Mouse (Mus musculus): ENCODE measurements at regions not wholly inside any gene's neighbourhood (a gene's known extent, or its start where the extent isn't known, plus 50 kb on each side); places are given as distances from the start of the nearest gene placed in this dataset.

DNA sequence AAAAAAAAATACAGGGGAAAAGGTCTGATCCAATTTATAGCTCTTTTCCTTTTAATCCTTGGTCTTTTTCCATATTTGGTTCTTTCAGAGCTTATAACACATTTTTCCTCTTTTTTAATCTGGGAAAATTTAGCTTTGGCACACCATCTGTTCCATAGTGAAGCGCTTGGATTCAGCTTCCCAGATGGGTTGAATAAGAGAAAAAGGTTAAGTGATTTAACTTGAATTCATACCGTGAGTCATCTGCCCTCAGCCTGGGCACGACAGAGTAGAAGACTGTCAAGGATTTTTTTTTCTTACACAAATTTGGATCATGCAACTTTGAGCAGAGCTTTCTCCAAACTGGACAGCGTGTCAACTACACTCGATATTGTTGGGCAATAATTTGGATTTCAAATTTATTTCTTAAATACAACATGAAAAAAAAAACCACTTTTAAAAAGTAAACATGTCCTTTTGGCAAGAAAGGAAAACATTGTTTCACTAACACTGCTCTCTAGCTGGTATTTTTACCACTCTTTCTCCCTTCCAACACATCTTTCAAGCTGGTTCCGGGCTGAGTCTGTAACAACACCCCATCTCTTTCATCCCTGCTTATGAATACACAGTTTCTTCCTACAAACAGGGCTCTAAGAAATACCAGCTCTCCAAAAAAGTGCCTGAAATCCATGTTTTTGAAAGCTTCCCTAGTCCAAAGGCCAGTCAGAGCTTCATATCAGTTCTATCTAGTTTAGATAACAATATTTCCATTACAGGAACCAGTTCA, 177.8 kb downstream of the Spry2 start:
- DNase-seq (ENCODE audit: low spot score in 2 of 2), result peak in 1 of 2 experiments; percentile 47

DNA sequence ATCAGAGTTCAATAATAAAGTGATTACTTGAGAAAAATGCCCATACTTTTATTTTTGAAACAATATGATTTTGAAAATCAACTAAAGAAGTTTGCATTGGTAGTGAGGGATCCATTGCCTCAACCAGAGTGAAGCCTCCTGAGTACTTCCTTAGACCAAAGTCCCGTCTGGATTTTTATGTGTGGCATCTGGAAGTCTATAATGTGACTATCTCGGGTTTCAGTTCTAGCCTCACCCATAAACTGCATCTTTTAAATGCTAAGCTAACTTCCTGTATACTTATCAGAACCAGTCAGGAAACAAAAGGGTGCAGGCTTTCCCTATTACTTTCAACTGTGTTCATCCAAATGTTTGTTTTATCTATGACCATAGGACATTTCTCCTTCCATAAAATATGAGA, 178.8 kb downstream of the Spry2 start:
- no peak for DNase-seq (ENCODE audit: low spot score in 2 of 2)

DNA sequence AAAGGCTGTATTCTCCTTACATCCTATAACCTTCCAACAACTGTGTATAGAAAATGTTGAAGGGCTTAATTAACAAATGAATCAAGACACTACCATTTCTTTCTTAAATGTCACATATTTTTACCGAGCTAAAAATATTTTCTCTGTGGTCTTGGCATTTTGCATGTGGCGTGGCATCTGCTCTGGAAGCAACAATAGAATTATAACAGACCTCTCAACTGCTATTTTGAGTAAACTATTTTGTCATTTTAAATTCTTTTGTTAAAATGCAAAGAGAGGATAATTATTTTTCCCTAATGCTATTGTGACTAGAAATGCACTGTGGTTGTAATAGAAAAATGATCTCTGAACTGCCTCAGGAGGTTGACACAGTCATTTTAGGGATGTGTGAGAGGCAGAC, 187.9 kb downstream of the Spry2 start:
- no peak for DNase-seq (ENCODE audit: low spot score in 2 of 2)

DNA sequence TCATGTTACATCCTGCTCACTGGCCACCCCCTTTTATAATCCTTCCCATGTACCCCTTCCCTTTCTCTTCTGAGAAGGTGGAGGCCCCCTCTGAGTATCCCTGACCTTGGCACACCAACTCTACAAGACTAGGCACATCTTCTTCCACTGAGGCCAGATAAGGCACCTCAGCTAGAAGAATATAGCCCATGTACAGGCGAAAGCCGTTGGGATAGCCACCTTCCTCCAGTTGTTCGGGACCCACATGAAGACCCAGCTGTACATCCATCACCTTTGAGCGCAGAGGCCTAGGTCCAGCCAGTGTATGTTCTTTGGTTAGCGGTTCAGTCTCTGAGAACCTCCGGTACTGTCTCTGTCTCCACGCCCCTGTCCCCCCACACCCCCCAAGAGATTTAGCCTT, 189.9 kb downstream of the Spry2 start:
- DNase-seq (ENCODE audit: low spot score in 2 of 2), result no peak

DNA sequence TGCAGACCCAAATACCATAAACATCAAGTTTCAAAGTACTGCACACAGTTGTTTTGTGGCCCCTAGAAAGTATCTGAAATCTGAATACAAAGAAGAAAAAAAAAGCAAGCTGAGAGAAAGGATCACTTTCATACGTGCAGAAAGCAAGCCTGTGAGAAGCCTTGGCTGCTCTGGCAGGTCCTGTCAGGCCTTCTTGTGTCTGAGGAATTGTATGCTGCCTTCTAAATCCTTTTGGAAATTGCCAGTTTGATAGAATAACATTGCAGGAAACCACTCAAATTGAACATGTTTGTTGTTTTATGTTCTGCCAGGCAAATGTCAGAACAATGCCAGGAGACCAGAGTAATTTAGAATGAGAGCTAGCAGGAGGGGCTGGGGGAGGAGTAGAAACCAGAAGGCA, 198.0 kb downstream of the Spry2 start:
- no peak for DNase-seq (ENCODE audit: low spot score in 2 of 2)

DNA sequence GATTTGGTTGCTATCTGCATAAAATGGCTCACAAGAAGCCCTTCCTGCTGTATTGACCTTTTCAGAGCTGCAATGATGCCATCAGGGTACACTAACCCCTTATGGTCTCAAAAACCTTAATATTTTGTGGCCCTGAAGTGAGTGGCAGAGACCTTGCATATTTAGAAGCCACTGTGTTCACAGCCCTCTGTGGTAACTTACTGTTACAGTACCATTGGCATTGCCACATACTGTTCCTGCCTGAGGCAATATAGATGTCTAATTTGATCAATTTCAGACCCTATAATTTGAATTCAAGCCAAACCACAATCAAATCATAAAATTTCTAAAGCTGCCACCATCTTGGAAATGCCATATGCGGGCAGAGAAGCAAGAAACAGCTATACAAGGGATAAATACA, 198.5 kb downstream of the Spry2 start:
- no peak for DNase-seq (ENCODE audit: low spot score in 2 of 2)

DNA sequence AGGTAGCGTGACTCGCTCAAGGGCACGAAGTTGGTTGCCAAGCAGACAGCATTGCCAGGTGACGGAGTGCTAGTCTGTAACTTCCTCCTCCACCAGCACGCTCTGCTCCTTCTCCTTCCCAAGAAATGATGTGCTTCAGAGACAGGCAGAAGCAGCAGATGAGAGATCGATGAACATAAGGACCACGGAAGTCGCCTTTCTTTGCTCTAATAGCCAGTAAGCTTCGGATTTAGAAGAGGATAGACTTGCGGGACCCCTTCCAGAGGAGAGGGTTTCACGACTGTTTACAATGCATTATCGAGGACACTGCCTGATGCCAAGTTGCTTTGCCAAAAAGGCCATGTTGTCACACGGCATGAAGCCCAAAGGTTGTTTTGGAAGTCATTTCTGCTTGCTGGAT, 199.2 kb downstream of the Spry2 start:
- DNase-seq (ENCODE audit: low spot score in 2 of 2), result no peak

DNA sequence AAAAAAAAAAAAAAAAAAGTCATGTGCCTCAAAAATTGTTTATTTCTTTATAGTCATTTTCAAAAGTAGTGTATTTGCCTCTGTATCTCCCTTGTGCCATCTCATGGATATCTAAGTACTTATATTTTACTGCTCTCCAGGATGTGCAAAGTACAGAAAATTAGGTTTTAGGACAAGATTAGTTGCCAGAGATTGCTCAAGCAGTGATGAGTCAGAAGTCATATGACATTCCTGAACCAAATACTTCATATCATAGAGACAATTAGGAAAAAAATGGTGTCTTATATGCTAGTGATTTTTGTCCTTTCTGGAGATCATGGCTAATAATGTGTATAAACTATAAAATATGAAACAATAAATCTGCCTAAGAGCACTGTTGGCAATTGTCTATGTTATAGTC, 201.7 kb downstream of the Spry2 start:
- DNase-seq (ENCODE audit: low spot score in 2 of 2), result no peak

DNA sequence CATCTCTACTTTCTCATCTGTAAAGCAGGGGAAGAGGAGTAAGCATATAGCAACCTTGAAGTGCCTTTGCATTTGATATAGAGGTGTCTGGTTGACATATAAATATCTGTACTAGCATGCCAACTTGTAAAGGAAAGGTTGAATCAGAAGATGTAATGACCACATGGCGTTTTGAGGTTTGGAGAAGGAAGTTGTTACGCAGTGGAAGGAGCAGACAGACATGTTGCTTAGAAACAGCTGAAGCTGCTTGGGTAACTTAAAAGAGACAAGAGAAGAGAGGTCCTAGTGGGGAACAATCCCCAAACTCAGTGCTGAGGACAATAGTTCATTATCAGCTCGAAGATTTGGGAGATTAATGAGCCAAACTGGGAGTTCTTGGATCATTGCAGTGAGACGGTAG, 202.9 kb downstream of the Spry2 start:
- DNase-seq (ENCODE audit: low spot score in 2 of 2), result no peak

DNA sequence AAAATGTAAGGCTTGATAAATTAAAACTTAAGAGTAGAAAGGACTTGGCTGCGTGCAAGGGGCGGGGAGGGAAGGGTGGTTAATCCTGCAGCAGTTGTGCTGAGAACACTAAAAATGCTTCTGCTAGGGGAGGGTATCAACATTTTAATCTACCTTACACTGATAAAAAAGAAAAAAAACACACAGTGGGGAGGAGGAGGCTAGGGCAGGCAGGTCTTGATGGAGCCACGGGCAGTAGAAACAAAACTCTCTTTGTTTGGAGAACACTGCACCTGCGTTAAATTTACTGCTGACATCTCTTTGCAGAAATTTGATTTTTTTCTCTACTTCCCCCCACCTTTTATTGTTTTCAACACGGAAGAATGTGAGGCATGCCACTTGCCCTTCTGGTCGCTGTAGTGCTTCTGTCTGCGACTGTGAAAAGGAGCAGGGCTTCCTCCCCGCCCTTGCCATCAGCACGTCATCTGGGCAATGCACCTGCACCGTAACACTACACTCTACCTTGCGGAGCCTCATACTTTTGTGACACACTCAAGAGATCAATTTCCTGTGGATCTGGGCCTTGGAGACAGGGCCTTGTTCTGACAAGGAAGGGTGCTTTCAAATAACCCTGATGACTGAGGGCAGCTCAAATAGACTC, 211.7 kb downstream of the Spry2 start:
- DNase-seq (ENCODE audit: low spot score in 2 of 2), result no peak

DNA sequence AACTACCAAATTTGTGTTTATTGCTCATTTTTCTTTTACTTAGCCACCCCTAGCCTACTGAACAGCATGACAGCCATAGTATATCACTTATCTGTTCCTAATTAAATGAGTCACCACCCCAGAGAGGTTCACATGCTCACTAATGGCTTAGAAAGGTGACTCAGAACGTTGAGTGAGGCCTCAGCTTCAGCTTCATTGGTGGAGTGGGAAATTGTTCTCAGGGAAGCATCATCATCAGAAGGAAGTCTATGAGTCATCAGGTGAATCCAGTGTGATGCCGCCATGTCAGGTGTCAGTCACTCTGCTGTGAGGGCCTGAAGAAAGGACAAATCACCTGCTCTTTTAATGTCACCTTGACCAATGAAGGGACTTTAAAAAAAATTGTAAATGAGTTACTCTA, 212.3 kb downstream of the Spry2 start:
- DNase-seq (ENCODE audit: low spot score in 2 of 2), result no peak

DNA sequence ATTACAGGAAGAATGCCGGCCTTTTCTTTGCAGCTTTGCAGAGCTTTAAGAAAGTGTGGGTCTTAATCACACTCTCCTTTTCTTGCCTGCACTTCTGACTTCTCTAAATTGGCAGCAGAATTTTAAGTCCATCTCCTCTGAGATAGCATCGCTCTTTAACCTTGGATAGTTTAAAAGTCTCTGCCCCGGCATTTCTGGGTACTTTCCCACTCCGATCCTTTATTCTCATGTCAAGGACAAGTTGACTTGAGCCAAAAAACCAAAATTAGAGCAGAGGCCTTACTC, 220.0 kb downstream of the Spry2 start:
- DNase-seq (ENCODE audit: low spot score in 2 of 2), result no peak

DNA sequence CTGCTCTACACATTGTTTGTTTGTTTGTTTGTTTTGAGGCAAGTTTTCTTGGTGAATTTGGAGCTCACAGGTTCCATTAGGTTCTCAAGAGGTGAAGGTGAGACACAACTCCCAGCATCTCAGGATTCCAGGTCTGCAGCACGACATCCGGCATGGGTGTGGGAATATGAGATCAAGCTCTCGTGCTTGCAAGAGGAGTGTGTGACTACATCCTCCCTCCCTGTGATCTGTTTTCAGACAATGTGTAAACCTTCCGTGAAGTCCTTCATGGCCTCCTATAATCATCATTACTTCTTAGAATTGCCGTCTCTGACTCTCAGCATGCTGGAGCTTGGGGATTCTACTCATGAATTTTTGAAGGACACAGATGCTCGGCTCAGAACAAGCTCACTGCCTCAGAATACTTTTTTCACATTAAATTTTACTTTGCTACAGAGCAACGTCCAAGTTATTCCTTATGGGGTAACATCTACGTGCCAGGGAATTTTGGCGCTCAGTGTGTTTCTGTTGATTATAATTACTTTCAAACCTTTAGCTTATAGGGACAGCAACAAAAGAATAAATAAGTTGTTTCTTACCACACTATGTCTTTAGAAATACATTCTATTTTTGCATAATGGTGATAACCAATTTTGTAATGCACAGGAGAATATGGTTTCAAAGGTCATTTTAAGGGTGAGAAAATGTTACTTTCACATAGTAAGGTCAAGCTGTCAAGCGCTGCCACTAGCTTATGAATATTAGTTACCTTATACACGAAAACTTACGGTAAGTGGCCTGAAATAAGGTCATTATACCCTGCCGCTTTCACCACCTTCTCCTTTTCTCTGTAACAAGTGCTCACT, 220.6 kb downstream of the Spry2 start:
- DNase-seq (ENCODE audit: low spot score in 2 of 2), result no peak

DNA sequence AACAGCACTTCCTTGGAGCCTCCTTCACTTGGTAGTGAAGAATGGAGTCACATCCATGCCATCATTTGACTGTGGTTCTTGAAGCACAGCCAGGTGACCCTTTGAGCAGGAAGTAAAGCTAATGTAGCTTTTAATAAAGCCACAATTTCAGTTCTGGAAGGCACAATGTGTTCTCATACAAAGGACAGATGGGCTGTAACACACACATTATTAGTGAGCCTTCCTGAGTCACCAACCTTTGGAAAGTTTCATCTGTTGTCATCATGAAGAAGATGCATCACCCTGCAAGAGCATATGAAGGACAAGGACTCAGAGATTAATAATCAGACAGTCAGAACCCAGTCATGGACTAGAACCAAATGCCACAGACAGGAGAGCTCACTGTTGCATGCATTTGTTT, 221.6 kb downstream of the Spry2 start:
- DNase-seq (ENCODE audit: low spot score in 2 of 2), result no peak

DNA sequence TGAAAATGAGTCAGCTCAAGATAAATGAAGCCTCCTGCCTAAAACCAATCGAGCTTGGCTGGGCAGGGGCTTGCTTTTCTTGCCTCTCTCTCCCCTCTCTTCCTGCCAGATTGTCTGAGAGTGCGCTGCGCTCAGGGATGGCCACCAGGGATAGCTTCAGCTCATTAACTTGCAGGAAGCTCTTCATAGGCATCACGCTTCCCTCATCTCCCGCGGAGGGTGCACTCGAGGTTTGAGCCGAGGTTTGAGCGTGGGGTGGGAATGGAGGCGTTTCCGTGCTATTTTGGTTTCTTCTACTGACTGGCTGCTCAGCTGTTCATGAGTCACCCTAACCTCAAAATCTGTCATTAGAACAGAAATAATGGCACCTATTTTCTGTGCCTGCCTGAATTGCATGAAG, 227.7 kb downstream of the Spry2 start:
- DNase-seq (ENCODE audit: low spot score in 2 of 2), result peak; percentile 87 to 91

DNA sequence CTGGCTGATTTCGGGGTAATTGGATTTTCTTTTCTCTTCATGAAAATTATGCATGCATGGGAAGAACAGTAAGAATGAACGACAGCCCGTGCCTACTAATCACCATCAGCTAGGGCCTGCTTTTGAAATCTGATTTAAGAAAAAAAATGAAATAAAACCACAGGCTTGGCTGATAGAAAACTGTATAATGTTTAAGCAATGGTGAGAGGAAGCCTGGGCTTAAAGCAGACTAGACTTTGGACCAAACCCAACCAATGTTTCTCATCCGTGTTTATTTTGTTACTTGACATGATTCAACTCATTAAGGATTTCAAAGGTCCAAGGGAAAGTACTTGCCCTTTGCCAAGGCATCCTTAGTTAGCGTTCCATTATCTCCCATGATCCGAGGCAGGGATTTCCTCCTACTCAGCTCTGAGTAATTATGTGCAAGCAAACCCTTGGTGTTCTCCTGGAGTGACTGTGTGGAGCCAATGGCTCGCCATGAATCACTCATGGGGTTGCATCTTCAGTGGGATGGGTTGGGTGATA, 231.9 kb downstream of the Spry2 start:
- no peak for DNase-seq (ENCODE audit: low spot score in 2 of 2)

DNA sequence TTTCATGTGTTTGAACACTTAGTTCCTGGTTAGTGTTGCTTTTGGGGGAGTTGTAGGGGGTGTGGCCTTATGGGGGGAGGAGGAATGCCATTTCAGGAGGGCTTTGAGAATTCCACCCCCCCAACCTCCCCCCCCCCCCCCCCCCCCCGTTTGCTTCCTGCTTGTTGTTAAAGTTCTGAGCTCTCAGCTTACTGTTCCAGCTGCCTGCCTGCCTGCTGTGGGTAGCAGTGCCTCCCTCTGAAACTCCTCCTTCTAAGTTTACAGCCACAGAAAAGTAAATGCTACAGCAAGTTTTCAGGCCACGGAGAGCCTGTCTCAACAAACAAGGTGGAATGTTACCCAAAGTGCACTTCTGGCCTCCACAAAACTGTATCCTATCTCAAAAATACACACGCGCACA, 233.1 kb downstream of the Spry2 start:
- DNase-seq (ENCODE audit: low spot score in 2 of 2), result no peak

DNA sequence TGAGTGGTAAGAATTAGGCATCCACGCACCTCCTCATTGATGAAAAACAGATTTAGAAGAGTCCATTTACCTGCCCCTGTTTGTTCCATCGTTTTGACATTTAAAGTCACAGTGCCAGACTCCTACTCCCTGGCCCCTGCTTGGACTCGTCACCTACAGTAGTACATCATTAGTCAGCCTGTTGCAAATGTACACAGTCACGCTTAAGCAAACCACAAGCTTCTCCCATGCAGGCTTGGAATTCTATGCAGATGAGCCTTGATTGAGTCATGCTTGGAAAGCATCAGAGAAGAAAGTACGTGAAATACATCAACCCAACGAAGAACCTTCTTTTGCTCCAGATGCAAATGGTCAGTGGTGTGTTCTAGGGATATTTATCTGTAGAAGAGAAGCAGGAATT, 233.8 kb downstream of the Spry2 start:
- DNase-seq (ENCODE audit: low spot score in 2 of 2), result no peak

DNA sequence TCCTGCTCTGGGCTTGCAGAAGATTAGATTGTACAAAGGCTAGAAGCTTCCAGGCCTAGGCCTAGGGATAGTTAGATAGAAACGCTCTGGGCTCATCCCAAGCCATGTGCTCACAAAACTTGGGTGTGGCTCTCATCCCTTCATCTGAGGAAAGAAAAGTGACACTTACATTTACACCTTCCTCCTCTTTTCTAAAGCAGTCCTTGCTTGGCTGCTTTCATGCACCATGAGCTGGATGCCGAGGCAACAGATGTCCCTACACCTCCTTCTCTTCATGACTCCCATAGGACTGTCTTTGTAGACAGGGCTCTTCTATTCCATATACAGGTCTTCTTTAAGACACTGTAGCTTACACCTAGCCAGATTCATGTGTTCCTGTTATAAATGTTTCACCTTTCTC, 238.3 kb downstream of the Spry2 start:
- DNase-seq (ENCODE audit: low spot score in 2 of 2), result peak in 1 of 2 experiments; percentile 18

DNA sequence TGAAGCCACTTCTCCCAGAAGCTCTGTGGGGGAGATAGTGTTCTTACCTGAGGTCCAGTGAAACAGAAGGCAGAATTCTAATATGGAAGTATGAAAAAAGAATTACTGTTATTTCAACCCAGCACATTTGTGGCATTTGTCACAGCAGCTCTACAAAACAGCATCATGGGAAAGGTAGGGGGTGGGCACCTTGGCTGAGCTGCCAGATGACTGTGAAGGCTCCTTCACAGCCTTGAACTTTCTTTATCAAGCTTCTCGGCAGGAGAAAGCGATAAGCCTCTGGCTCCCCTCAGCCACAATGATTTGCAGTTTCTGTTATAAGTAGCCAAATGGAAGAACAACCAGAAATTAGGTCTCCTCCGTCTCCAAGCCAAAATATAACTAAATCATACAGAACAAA, 249.5 kb downstream of the Spry2 start:
- no peak for DNase-seq (ENCODE audit: low spot score in 2 of 2)

DNA sequence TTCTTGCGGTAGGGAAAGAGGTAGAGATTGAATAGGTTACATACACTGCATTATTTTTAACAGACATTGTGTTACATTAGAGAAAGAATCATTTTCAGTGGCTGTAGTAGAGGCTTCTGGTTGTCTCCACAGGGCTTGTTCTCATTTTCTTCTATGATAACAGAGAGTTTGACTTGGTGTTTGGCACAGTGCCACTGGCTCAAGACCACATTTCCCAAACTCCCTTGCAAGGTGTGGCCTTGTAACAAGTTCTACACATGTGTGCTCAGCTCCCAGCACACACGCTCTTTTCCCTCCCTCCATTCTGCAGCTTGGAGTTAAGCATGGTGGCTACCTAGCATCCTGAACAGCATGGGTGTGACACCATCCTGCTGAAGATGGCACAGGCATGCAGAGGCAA, 252.2 kb downstream of the Spry2 start:
- no peak for DNase-seq (ENCODE audit: low spot score in 2 of 2)

DNA sequence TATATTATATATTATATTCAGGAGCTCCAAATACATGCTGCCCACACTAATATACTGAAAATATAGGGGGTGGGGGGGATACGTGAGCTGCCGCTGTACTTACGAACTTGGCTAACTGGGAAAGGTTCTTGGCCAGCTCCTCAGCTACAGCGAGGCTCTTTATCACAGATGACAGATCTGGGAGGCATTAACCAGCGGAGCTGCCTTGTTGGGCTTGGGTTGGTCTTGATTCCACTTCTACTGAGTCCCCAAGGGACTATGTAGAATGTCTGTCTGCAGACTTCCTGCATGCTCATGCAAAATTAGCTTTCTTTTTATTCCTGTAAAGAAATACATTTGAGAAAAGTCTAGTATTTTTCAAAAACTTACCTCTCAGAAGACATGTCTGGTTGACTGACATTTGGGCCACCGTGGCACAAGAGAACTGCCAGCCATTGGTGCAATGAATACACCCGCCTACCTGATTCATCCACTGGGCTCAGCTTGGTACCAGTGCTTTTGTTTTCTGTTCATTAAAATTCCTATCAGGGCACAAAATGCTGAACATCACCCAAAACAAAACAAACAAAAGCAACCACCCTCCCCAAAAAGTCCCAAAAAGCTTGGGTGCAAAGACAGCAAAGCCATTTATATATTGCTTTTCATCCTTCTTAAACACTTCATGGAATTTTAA, 253.2 kb downstream of the Spry2 start:
- no peak for DNase-seq (ENCODE audit: low spot score in 2 of 2)

All from right cerebral cortex, adult 2 months (tissue).